Mouse (Mus musculus) hindbrain, embryonic 14.5 days (tissue): ENCODE measurements around the gene Shank2. TPM values are rescaled to one million over a fixed set of nuclear protein-coding genes. Genes with fewer than 3 reads are reported as not detected.

ENCODE experiments used
- ATAC-seq: fragments of 200-750 bp; cut with Nextera tagmentation; 2 replicates; pipeline ENCODE4 v1.8.0; 2017; ENCODE audit warnings: moderate number of reproducible peaks, mild to moderate bottlenecking, moderate TSS enrichment, moderate library complexity; ENCODE audit not compliant: low FRiP score
- DNase-seq: peaks from one replicate; pipeline ENCODE4 v3.0.0-alpha.2; 2015; ENCODE audit warnings: low spot score
- H3K27ac ChIP-seq: fragments of 300-500 bp; sonication (generic); 2 replicates; pipeline ENCODE4 v1.5.1; 2014; ENCODE audit warnings: mild to moderate bottlenecking, moderate library complexity
- H3K27me3 ChIP-seq: fragments of 300-500 bp; sonication (generic); 2 replicates; pipeline ENCODE4 v1.6.1; 2014; ENCODE audit warnings: mild to moderate bottlenecking, low read length, mixed read lengths; ENCODE audit not compliant: control insufficient read depth, insufficient read depth
- H3K36me3 ChIP-seq: fragments of 300-500 bp; sonication (generic); replicated peaks from 2 replicates; pipeline ENCODE4 v1.6.1; 2014; ENCODE audit not compliant: control insufficient read depth, insufficient read depth
- H3K4me1 ChIP-seq: fragments of 300-500 bp; sonication (generic); replicated peaks from 2 replicates; pipeline ENCODE4 v1.6.1; 2014; ENCODE audit warnings: antibody characterized with exemption, low read length, mixed read lengths; ENCODE audit not compliant: control insufficient read depth, insufficient read depth
- H3K4me2 ChIP-seq: fragments of 300-500 bp; sonication (generic); replicated peaks from 2 replicates; pipeline ENCODE4 v1.6.1; 2014; ENCODE audit warnings: mild to moderate bottlenecking, moderate library complexity
- H3K4me3 ChIP-seq: fragments of 300-500 bp; sonication (generic); replicated peaks from 2 replicates; pipeline ENCODE4 v1.5.1; 2014; ENCODE audit warnings: mild to moderate bottlenecking, low read length
- H3K9ac ChIP-seq: fragments of 300-500 bp; sonication (generic); 2 replicates; pipeline ENCODE4 v1.6.1; 2014
- H3K9me3 ChIP-seq: fragments of 300-500 bp; sonication (generic); 2 replicates; pipeline ENCODE4 v1.6.1; 2016; ENCODE audit warnings: low read length; ENCODE audit not compliant: control insufficient read depth
- WGBS: fragments of 180-500 bp; shearing (Covaris S2); extraction: QIAGEN DNeasy Blood & Tissue Kit; methylation state at CpG from one replicate; pipeline ENCODE4 v1.1.7; 2014; 5-methylcytosine and 5-hydroxymethylcytosine counted together
- polyA plus RNA-seq: library from polyadenylated mRNA; unstranded; fragments of >200 nt; fragmentation: Nextera tagmentation; extraction: Ambion mirVana; gene quantifications from 2 replicates; pipeline ENCODE4 v1.2.1, GENCODE M21; 2014

Shank2 gene
- polyA plus RNA-seq, 1 experiment from 2014 or later, result 11.3 TPM

GRCm38 (mm10) chr7:144408464-144409000, 406.8 kb downstream of the Shank2 start:
- Histone ChIP-seq H3K4me1 (peaks cover 10% of the 10 kb centered on the region), H3K4me2 (no peak overlapping the region), H3K27ac (no peak overlapping the region), H3K9me3 (no peaks in the 10 kb centered on the region), H3K27me3 (no peaks in the 10 kb centered on the region), H3K36me3 (peaks cover 30% of the 10 kb centered on the region), H3K9ac (no peak overlapping the region), H3K4me3 (no peak overlapping the region)
- no peak for ATAC-seq
- no peak for DNase-seq
- 59% methylated on average over 2 of the region's 2 CpGs for WGBS

GRCm38 (mm10) chr7:144409682-144410081, 408.0 kb downstream of the Shank2 start:
- Histone ChIP-seq H3K27ac (no peak overlapping the region), H3K9me3 (no peaks in the 10 kb centered on the region), H3K4me2 (no peak overlapping the region), H3K36me3 (peaks cover 30% of the 10 kb centered on the region), H3K27me3 (no peaks in the 10 kb centered on the region), H3K9ac (no peak overlapping the region), H3K4me1 (peaks cover 10% of the 10 kb centered on the region), H3K4me3 (no peak overlapping the region)
- 83% methylated on average over 18 of the region's 18 CpGs for WGBS
- no peak for DNase-seq
- no peak for ATAC-seq

DNA sequence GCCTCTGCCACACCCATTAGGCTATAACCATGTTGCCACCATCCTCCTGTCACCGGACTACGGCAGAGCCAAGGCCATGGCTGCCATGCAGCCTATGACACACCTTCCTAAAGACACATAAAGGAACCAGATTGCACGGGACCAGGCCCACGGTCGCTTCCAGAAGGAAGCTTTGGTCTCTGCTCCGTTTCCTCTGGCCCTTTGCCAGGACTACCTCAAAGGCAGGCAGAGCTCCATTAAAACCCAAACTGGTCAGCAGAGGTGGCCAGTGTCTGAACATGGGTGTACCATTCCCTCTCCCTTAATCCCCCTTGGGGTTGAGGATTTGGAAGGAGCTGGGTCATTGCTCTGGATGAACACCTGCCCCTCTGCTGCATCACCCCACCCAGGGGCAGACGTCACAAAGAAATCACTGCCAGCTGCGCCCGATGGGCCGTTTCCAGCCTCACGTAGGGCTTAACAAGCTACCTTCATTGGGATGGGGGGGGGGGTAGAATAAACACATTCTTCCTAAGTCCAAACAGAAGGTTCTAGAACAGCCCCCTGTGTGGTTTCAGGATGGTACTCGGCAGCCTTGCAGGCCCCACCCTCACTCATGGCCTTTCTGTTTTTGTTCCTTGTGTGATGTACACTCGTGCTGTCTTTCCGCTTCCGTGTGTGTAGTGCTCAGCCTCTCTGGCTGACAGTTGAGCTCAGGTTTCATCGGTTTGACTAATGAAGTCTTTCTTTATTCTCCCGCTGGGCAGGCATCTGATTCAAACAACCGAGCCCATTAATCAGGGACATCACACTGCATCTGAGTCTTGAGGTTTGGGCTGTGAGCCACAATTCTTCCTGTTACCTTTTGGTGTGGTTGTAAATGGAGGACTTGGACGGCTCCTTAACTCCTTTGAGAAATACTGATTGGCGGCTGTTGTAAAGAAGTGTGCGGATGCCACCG, 410.5 kb downstream of the Shank2 start:
- no peak overlapping the region for H3K4me3 ChIP-seq
- DNase-seq (peak; percentile 61), ATAC-seq (peak; percentile 25; the same call in 1 of the 2 replicates)
- no peaks in the 10 kb centered on the region for H3K9me3 ChIP-seq
- H3K36me3 ChIP-seq, result peaks cover 25% of the 10 kb centered on the region
- no peaks in the 10 kb centered on the region for H3K27me3 ChIP-seq
- H3K9ac ChIP-seq, result no peak overlapping the region
- H3K4me1 ChIP-seq, result peaks cover 15% of the 10 kb centered on the region
- peak overlapping the region; percentile 77 for H3K27ac ChIP-seq
- H3K4me2 ChIP-seq, result no peak overlapping the region
- WGBS, result 42% methylated on average over 22 of the region's 22 CpGs

GRCm38 (mm10) chr7:144414632-144415031, 412.9 kb downstream of the Shank2 start:
- no peak overlapping the region for H3K4me2 ChIP-seq
- no peak overlapping the region for H3K9ac ChIP-seq
- H3K36me3 ChIP-seq, result peaks cover 23% of the 10 kb centered on the region
- no peaks in the 10 kb centered on the region for H3K27me3 ChIP-seq
- ATAC-seq, result no peak
- DNase-seq, result no peak
- no peak overlapping the region for H3K4me3 ChIP-seq
- H3K27ac ChIP-seq, result no peak overlapping the region
- peaks cover 28% of the 10 kb centered on the region for H3K4me1 ChIP-seq
- WGBS, result 83% methylated on average over 5 of the region's 5 CpGs
- H3K9me3 ChIP-seq, result no peaks in the 10 kb centered on the region

GRCm38 (mm10) chr7:144415795-144416194, 414.1 kb downstream of the Shank2 start:
- no peak overlapping the region for H3K9ac ChIP-seq
- no peaks in the 10 kb centered on the region for H3K27me3 ChIP-seq
- no peak for DNase-seq
- no peak for ATAC-seq
- no peak overlapping the region for H3K4me2 ChIP-seq
- no peaks in the 10 kb centered on the region for H3K9me3 ChIP-seq
- H3K36me3 ChIP-seq, result peaks cover 11% of the 10 kb centered on the region
- H3K4me3 ChIP-seq, result no peak overlapping the region
- peaks cover 28% of the 10 kb centered on the region for H3K4me1 ChIP-seq
- WGBS, result 72% methylated on average over 4 of the region's 4 CpGs
- H3K27ac ChIP-seq, result no peak overlapping the region

DNA sequence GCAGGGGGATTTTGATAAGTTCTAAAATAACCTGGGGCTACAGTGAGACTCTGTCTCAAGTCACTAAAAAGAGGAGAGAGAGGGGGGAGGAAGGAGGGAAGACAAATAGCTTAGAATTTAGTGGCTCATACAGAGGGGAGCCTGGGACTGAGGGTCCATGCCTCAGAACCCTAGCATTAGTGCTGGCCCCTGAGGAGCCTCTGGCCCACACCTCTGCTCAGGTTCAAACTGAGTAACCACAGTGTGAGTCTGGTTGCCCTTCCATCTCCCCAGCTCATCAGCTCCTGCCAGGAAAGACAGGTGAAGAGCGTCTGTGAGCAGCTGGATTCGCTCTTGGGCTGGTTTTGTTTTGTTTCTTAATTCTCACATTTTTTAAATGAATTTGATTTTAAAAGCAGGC, 415.5 kb downstream of the Shank2 start:
- Histone ChIP-seq H3K4me3 (no peak overlapping the region), H3K4me2 (peak overlapping the region; percentile 32), H3K9ac (peak overlapping the region; percentile 6; the same call in 1 of the 2 replicates), H3K4me1 (peaks cover 20% of the 10 kb centered on the region), H3K9me3 (no peaks in the 10 kb centered on the region), H3K36me3 (no peaks in the 10 kb centered on the region; the same call in 1 of the 2 replicates), H3K27me3 (no peaks in the 10 kb centered on the region), H3K27ac (peak overlapping the region; percentile 82)
- 37% methylated on average over 2 of the region's 2 CpGs for WGBS
- no peak for ATAC-seq
- no peak for DNase-seq

DNA sequence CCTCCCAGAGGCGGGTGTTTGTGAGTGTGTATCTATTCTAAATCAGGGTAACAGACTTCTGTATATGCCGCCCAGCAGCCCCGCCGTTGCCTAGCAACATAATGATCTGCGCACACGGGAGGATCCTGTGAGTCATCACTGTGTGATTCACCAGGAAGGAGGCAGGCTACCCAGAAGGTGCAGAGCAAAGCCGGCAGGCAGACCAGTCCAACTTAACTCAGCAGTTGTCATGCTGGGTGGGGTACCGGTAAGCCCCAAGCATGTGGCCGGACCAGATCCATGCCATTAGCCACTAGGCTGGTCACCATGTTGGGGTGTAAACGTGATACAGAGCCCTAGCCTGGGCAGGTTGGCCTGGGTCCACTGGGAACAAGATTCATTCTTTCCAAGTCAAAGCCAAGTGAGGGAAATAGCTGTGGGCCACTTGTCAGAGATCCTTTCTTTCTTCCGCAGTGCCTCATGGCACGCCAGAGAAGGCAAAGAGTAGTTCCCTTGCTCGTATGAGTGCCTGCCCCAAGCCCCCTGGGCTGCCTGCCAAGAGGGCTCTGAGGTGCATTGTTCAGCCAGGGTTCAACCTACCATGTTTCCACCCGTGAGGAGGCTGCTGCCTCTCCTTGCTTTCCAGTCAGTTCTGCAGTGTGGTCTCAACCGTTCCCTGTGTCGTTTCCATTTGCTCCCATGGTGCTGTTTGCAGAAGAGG, 416.1 kb downstream of the Shank2 start:
- peak overlapping the region; percentile 28; the same call in 1 of the 2 replicates for H3K9ac ChIP-seq
- peak overlapping the region; percentile 82 for H3K27ac ChIP-seq
- peak overlapping the region; percentile 32 for H3K4me2 ChIP-seq
- no peaks in the 10 kb centered on the region for H3K9me3 ChIP-seq
- peaks cover 18% of the 10 kb centered on the region for H3K4me1 ChIP-seq
- ATAC-seq, result peak; percentile 81
- H3K27me3 ChIP-seq, result no peaks in the 10 kb centered on the region
- DNase-seq, result peak; percentile 76
- WGBS, result 24% methylated on average over 16 of the region's 16 CpGs
- no peaks in the 10 kb centered on the region; the same call in 1 of the 2 replicates for H3K36me3 ChIP-seq
- no peak overlapping the region for H3K4me3 ChIP-seq

DNA sequence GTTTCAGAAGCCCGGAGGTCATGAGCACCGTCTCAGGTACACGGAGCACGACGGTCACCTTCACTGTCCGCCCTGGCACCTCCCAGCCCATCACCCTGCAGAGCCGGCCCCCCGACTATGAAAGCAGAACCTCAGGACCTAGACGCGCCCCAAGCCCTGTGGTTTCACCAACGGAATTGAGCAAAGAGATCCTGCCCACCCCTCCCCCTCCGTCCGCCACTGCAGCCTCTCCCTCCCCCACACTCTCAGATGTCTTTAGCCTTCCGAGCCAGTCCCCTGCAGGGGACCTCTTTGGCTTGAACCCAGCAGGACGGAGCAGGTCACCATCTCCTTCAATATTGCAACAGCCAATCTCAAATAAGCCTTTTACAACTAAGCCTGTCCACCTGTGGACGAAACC, 418.8 kb downstream of the Shank2 start:
- Histone ChIP-seq H3K36me3 (no peaks in the 10 kb centered on the region), H3K4me2 (no peak overlapping the region), H3K4me1 (peaks cover 18% of the 10 kb centered on the region), H3K27me3 (no peaks in the 10 kb centered on the region), H3K4me3 (no peak overlapping the region), H3K9ac (no peak overlapping the region), H3K27ac (no peak overlapping the region), H3K9me3 (no peaks in the 10 kb centered on the region)
- 32% methylated on average over 16 of the region's 16 CpGs for WGBS
- no peak for ATAC-seq
- DNase-seq, result no peak

GRCm38 (mm10) chr7:144421478-144421877, 419.8 kb downstream of the Shank2 start:
- no peak for DNase-seq
- Histone ChIP-seq H3K4me1 (peaks cover 18% of the 10 kb centered on the region), H3K4me3 (no peak overlapping the region), H3K9me3 (no peaks in the 10 kb centered on the region), H3K36me3 (no peaks in the 10 kb centered on the region), H3K9ac (no peak overlapping the region), H3K27me3 (no peaks in the 10 kb centered on the region), H3K4me2 (no peak overlapping the region), H3K27ac (no peak overlapping the region)
- ATAC-seq, result 0 out of 2 replicates have a peak, but pooled peaks have one; percentile 7
- WGBS, result 63% methylated on average over 6 of the region's 6 CpGs
